8 mouse cellular contexts compared by ENCODE assay signal in the genomic region with DNA sequence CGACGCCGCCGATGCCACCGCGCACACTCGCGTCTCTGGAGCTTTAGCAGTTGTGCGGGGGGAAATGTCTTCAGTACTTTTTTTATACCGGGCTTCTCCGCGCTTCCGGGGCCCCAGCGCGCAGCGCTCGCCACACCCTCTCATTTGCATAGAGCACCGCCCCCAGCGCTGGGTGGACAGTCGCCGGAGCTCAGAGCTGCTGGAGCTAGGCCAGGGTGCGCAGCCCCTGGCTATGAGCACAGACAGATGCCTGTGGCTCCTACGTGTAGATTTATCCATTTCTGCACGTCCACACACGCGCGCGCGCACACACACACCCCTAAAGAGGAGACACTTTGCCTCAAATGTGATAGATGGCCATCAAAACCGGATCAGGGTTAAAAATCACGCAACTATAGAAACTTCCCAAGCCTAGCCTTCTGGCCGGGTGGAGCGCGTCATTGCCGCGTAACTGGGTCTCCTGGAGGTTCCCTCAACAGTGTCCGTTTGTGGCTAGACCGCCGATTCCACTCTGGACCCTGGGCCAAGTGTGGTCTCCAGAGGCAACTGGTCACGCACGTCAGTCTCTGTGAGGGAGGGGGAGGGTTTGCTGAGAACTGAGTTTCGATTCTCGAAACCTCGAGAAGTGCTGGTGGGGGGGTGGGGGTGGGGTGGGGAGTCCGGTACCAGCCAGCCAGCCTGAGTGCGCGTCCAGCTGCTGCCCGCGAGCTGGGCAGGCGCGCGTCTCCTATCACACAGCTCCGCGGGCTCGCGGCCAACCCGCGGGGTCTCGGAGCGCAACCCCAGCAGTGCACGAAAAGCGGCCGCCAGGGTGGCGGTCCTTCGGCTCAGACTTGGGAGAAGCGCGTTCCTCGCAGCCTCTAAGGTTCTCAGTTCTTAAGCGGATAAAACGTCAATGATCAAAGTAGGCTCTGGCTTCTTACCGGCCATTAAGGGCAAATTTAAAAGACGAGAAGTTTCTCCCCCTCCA. TPM values are rescaled to one million over a fixed set of nuclear protein-coding genes. Genes with fewer than 3 reads are reported as not detected.
DNase-seq lines count a peak whose midpoint lies in the region; ATAC-seq and TF ChIP-seq lines count a peak whose summit lies in the region.

A gene (minus strand): TSS at position 107 of the 970 bp plus-strand sequence.

- H3K27ac ChIP-seq in brown adipose tissue, adult 24 weeks (replicated peaks; ENCODE audit: low read depth, low read length): peak within 1 kb of the TSS; percentile 93
- 0 out of 2 replicates have a peak within 1 kb of the TSS, but pooled peaks have one; percentile 33 for H3K27ac ChIP-seq in forebrain, embryonic 14.5 days (ENCODE audit: low read depth, low read length)
- peak within 1 kb of the TSS; percentile 72 for H3K27ac ChIP-seq in neural tube, embryonic 13.5 days (replicated peaks)
- H3K27ac ChIP-seq in testis, adult 2 months (ENCODE audit: control insufficient read depth, insufficient read depth, low read depth, low read length): peak within 1 kb of the TSS; percentile 77; the same call in 1 of the 2 replicates

- peak; percentile 26; the same call in 1 of the 2 replicates for TF ChIP-seq POLR2A in testis, adult 2 months (IDR thresholded peaks at IDR 0.05; ENCODE audit: control insufficient read depth, low read depth, low read length)

- H3K4me1 ChIP-seq in E14TG2a.4 (replicated peaks; ENCODE audit: low read depth, low read length): peaks cover 10% of the 10 kb centered on the region
- H3K4me1 ChIP-seq in brown adipose tissue, adult 24 weeks (ENCODE audit: control insufficient read depth, insufficient read depth, insufficient read length, low read length): no peaks in the 10 kb centered on the region
- H3K4me1 ChIP-seq in forebrain, embryonic 14.5 days (ENCODE audit: control insufficient read depth, insufficient read depth, low read length): peaks cover 3% of the 10 kb centered on the region; the same call in 1 of the 2 replicates
- peaks cover 13% of the 10 kb centered on the region for H3K4me1 ChIP-seq in neural tube, embryonic 13.5 days (replicated peaks)
- H3K4me1 ChIP-seq in testis, adult 2 months (ENCODE audit: control insufficient read depth, insufficient read depth, low read length): peaks cover 8% of the 10 kb centered on the region; the same call in 1 of the 2 replicates

- H3K9ac ChIP-seq in forebrain, embryonic 14.5 days (ENCODE audit: low read length): peak within 1 kb of the TSS; percentile 58
- H3K9ac ChIP-seq in neural tube, embryonic 13.5 days: peak within 1 kb of the TSS; percentile 69

- H3K27me3 ChIP-seq in E14TG2a.4 (ENCODE audit: insufficient read depth, low read length): peaks cover 57% of the 10 kb centered on the region
- H3K27me3 ChIP-seq in forebrain, embryonic 14.5 days (replicated peaks; ENCODE audit: control insufficient read depth, insufficient read depth, low read length): peaks cover 7% of the 10 kb centered on the region; the same call in 1 of the 2 replicates
- peaks cover 14% of the 10 kb centered on the region for H3K27me3 ChIP-seq in neural tube, embryonic 13.5 days
- no peaks in the 10 kb centered on the region for H3K27me3 ChIP-seq in testis, adult 2 months (ENCODE audit: control insufficient read depth, insufficient read depth, low read length)

- TF ChIP-seq CTCF in E14TG2a.4 (conservative IDR thresholded peaks at IDR 0.05; ENCODE audit: low read length): no peak
- no peak for TF ChIP-seq CTCF in testis, adult 2 months (IDR thresholded peaks at IDR 0.05; ENCODE audit: control insufficient read depth, insufficient read depth, insufficient replicate concordance, low read depth, low read length)

- H3K4me2 ChIP-seq in forebrain, embryonic 14.5 days (ENCODE audit: low read length): peak within 1 kb of the TSS; percentile 93
- peak within 1 kb of the TSS; percentile 84 for H3K4me2 ChIP-seq in neural tube, embryonic 13.5 days

- peak; percentile 85 for DNase-seq in forebrain, embryonic 14.5 days (ENCODE audit: low spot score)
- DNase-seq in heart, postnatal 14 days: peak; percentile 89 to 90
- peak; percentile 64 for DNase-seq in layer of hippocampus, adult 11-12 months (ENCODE audit: low spot score)
- peak; percentile 82 to 84 for DNase-seq in lung, adult 18-20 months

- no peaks in the 10 kb centered on the region for H3K9me3 ChIP-seq in E14TG2a.4 (ENCODE audit: low read length)
- H3K9me3 ChIP-seq in forebrain, embryonic 14.5 days (replicated peaks; ENCODE audit: control insufficient read depth, low read length): no peaks in the 10 kb centered on the region
- H3K9me3 ChIP-seq in neural tube, embryonic 13.5 days: no peaks in the 10 kb centered on the region

- intact Hi-C loops in heart, postnatal 14 days (cut with DNase I): loop anchor here (2.0 to 10.0 kb wide), 6 partner anchors 203 to 1370 kb away; no protein-coding TSS in a partner anchor

- peak; percentile 90 for ATAC-seq in forebrain, embryonic 14.5 days
- ATAC-seq in neural tube, embryonic 13.5 days (ENCODE audit: low read depth): peak; percentile 94

- no peaks in the 10 kb centered on the region for H3K36me3 ChIP-seq in E14TG2a.4 (ENCODE audit: insufficient read depth, low read length)
- H3K36me3 ChIP-seq in forebrain, embryonic 14.5 days (ENCODE audit: control insufficient read depth, insufficient read depth, low read length): no peaks in the 10 kb centered on the region
- H3K36me3 ChIP-seq in neural tube, embryonic 13.5 days: no peaks in the 10 kb centered on the region
- no peaks in the 10 kb centered on the region for H3K36me3 ChIP-seq in testis, adult 2 months (ENCODE audit: control insufficient read depth, insufficient read depth, low read length)

- under 1% methylated on average over 72 of the region's 72 CpGs for WGBS in forebrain, embryonic 14.5 days
- under 1% methylated on average over 72 of the region's 72 CpGs for WGBS in neural tube, embryonic 13.5 days

- peak within 1 kb of the TSS; percentile 82 for H3K4me3 ChIP-seq in E14TG2a.4 (replicated peaks; ENCODE audit: low read length)
- H3K4me3 ChIP-seq in brown adipose tissue, adult 24 weeks (ENCODE audit: insufficient read depth, low read depth, low read length): peak within 1 kb of the TSS; percentile 72
- peak within 1 kb of the TSS; percentile 62 for H3K4me3 ChIP-seq in forebrain, embryonic 14.5 days (ENCODE audit: low read depth, low read length)
- H3K4me3 ChIP-seq in neural tube, embryonic 13.5 days: peak within 1 kb of the TSS; percentile 59
- H3K4me3 ChIP-seq in testis, adult 2 months (ENCODE audit: control insufficient read depth, low read depth, low read length): peak within 1 kb of the TSS; percentile 70

RNA-seq across cellular contexts. Expression of the gene that starts here (rescaled TPM):
- 8.0 and 17.4 TPM in 2 replicates for polyA plus RNA-seq in brown adipose tissue, adult 24 weeks (2012; ENCODE audit: insufficient read depth, insufficient read length, missing spikeins)
- 2.5 TPM in 2 replicates for polyA plus RNA-seq in forebrain, embryonic 14.5 days (2014; fragmentation: Nextera tagmentation; extraction: Ambion mirVana)
- 10 to 100 TPM; 10.1 to 11.2 TPM for total RNA-seq in heart, postnatal 14 days (2021)
- polyA plus RNA-seq in neural tube, embryonic 13.5 days (2015; fragmentation: Nextera tagmentation; extraction: Ambion mirVana): 9.5 and 10.6 TPM in 2 replicates
- 0.28 and 0.60 TPM in 2 replicates for polyA plus RNA-seq in testis, adult 2 months (2012; rRNA removed)

Comparison
In these comparisons a context has a peak if more than half of its experiments do, and no peak if none do; other contexts are left out.
1. Peak in every context shown above with its lines: DNase-seq, ATAC-seq, H3K4me3 ChIP-seq and H3K27ac ChIP-seq.
2. H3K27ac ChIP-seq: peak in every context shown above with its lines; median percentile 93 in brown adipose tissue, adult 24 weeks; 77 in testis, adult 2 months; 72 in neural tube, embryonic 13.5 days; 33 in forebrain, embryonic 14.5 days.